Mouse (Mus musculus): ENCODE measurements around the gene Kcna7. TPM values are rescaled to one million over a fixed set of nuclear protein-coding genes. Genes with fewer than 3 reads are reported as not detected.

Kcna7 gene
- polyA plus RNA-seq, 1 experiment from 2014 or later: not detected

DNA sequence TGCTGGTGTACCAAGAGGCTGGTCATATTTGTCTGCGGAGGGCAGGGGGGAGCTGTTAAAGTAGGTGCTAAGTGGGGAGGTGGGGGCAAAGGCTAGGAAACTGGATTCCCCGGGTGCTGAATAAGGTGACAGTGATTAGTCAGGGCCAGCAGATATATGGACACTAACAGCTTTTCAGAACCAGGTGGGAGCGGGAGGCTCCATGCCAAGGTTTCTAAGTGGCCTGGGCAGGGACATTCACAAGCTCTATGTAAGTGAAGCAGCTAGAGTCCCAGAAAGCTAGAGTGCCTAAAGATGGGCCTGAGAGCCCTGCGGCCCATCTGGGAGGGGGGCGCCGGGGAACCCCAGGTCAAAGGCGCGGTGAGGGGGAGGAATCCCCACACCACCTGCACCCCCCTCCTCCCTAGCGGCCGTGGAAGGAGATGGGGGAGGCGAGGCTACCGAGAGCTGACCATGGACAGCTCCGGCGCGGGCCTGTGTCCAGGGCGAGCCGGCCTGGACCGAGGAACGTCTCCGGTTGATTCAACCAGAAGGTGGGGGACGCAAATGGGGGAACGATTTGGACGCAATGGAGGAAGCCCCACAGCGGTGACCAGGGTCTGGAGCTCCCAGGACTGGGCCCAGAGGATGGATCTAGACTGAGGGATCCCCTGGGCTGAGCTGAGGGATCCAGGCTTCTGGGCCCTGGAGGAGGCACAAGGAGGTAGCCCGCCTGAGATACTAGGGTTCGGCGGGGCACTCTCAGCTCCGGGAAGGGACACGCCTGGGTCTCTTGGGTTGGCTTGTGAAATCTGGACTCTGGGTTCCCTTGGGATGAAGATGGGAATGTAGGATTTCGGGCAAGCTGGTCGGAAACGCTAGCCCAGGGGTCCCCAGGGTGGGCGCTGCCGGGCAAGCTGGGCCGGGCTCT lies 39.5 kb upstream of the Kcna7 start:
- Histone ChIP-seq H3K9ac (replicated peaks; ENCODE audit: low read length) (peak overlapping the region; percentile 80), H3K4me2 (ENCODE audit: low read length) (peak overlapping the region; percentile 89), H3K9me3 (ENCODE audit: control insufficient read depth, low read length) (no peaks in the 10 kb centered on the region), H3K36me3 (ENCODE audit: control insufficient read depth, insufficient read depth, low read length) (no peaks in the 10 kb centered on the region), H3K27me3 (ENCODE audit: control insufficient read depth, insufficient read depth, low read length) (peaks cover 16% of the 10 kb centered on the region), H3K4me1 (ENCODE audit: control insufficient read depth, insufficient read depth, low read length) (peaks cover 52% of the 10 kb centered on the region), H3K4me3 (replicated peaks; ENCODE audit: low read depth, low read length) (peak overlapping the region; percentile 83), H3K27ac (replicated peaks; ENCODE audit: low read depth, low read length) (peak overlapping the region; percentile 81)
- ATAC-seq (ENCODE audit: low FRiP score, low TSS enrichment): no peak
- 3% methylated on average over 35 of the region's 35 CpGs for WGBS
- peak; percentile 67 for DNase-seq

DNA sequence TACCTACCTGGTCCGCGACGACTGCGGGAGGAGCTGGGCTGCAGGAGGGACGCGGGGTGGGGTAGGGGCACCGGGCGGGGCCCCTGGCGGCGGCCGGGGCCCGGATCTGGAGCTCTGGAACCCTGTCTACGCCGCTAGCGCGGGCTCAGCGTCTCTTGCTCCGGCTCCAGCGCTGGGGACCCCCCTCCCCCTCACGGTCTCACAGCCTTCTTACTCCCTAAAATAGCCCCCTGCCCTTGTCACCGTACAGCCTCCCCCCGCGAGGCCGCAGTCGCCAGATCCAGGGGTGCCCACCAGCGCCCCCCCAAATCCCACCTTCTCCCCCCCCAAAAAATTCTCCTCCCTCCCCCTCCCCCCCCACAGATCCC lies 38.8 kb upstream of the Kcna7 start, which contains the start of gene Ppfia3:
Gene Ppfia3 (minus strand): TSS at position 368 of the 368 bp plus-strand sequence.
- Histone ChIP-seq H3K9me3 (ENCODE audit: control insufficient read depth, low read length) (no peaks in the 10 kb centered on the region), H3K27me3 (ENCODE audit: control insufficient read depth, insufficient read depth, low read length) (peaks cover 16% of the 10 kb centered on the region), H3K4me2 (ENCODE audit: low read length) (peak within 1 kb of the TSS; percentile 89), H3K9ac (replicated peaks; ENCODE audit: low read length) (peak within 1 kb of the TSS; percentile 80), H3K36me3 (ENCODE audit: control insufficient read depth, insufficient read depth, low read length) (no peaks in the 10 kb centered on the region), H3K27ac (replicated peaks; ENCODE audit: low read depth, low read length) (peak within 1 kb of the TSS; percentile 81), H3K4me3 (replicated peaks; ENCODE audit: low read depth, low read length) (peak within 1 kb of the TSS; percentile 83), H3K4me1 (ENCODE audit: control insufficient read depth, insufficient read depth, low read length) (peaks cover 46% of the 10 kb centered on the region)
- ATAC-seq (ENCODE audit: low FRiP score, low TSS enrichment) (peak; percentile 54; the same call in 1 of the 2 replicates), DNase-seq (peak; percentile 84)
- WGBS: 2% methylated on average over 23 of the region's 26 CpGs

DNA sequence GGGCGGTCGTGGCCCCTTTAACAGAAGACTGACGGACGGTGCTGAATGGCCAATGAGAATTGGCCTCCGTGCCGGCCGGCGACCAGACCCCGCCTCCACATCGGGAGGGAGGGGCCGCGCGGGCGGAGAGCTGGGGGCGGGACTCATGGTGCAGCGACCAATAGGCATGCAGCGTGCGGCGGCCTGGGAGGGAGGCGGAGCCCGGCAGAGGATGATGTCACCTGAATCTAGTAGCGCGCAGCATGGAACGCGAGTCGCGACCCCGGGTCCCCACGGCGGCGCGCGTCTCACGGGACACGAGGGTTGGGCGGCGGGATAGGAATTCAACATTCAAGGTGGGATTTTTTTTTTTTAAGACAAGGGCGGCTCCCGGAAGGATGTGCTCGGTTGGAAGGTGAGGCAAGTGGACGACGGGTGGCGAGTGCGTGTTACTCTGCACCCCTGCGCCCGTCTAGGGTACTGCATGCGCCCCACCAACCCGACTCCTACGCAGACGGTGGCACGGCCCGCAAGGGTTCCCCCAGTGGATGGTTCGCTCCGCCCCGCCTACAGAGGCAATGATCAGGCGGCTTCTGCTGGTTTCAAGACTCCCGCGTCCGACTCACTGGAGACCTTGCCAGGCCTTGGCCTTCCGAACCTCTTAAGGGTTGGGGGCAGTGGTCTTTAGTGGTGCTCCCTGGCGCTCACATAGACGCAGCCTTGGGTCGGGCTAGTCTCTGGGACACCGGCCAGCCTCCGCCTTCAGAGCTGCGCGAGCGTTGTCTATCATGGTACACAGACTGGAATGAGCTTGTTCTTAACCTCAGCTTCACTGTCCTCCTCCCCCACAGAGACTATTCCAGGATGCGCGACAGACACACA lies 38.2 kb upstream of the Kcna7 start:
- Histone ChIP-seq H3K27ac (replicated peaks; ENCODE audit: low read depth, low read length) (peak overlapping the region; percentile 81), H3K4me3 (replicated peaks; ENCODE audit: low read depth, low read length) (peak overlapping the region; percentile 83), H3K4me2 (ENCODE audit: low read length) (peak overlapping the region; percentile 89), H3K9ac (replicated peaks; ENCODE audit: low read length) (peak overlapping the region; percentile 80), H3K27me3 (ENCODE audit: control insufficient read depth, insufficient read depth, low read length) (peaks cover 16% of the 10 kb centered on the region), H3K4me1 (ENCODE audit: control insufficient read depth, insufficient read depth, low read length) (peaks cover 40% of the 10 kb centered on the region), H3K36me3 (ENCODE audit: control insufficient read depth, insufficient read depth, low read length) (peaks cover 3% of the 10 kb centered on the region; the same call in 1 of the 2 replicates), H3K9me3 (ENCODE audit: control insufficient read depth, low read length) (no peaks in the 10 kb centered on the region)
- DNase-seq (peak; percentile 98), ATAC-seq (ENCODE audit: low FRiP score, low TSS enrichment) (peak; percentile 92)
- under 1% methylated on average over 70 of the region's 70 CpGs for WGBS

DNA sequence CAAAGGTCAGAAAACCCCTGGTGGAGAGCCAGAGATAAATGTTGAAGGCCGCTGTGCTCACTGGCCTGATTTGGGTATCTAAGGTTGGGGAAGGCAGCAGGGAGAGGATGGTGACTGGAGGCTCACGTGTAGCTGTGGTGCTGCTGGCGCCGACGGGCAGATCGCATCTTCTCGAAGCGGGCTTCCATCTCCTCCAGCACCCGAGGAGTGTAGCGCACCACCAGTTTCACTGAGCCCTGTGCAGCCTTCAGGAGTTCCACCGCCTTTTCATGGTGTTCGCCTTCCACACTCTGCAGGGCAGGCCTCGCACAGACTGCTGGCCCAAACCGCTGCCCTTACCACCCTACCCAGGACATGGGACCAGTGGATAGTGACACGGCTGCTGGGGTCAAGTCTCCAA lies 37.3 kb upstream of the Kcna7 start:
- 0 out of 2 replicates have a peak overlapping the region, but pooled peaks have one; percentile 81 for H3K27ac ChIP-seq (replicated peaks; ENCODE audit: low read depth, low read length)
- H3K4me1 ChIP-seq (ENCODE audit: control insufficient read depth, insufficient read depth, low read length): peaks cover 34% of the 10 kb centered on the region
- DNase-seq (peak; percentile 11), ATAC-seq (ENCODE audit: low FRiP score, low TSS enrichment) (no peak)
- H3K4me3 ChIP-seq (replicated peaks; ENCODE audit: low read depth, low read length): peak overlapping the region; percentile 83
- peak overlapping the region; percentile 89 for H3K4me2 ChIP-seq (ENCODE audit: low read length)
- peaks cover 12% of the 10 kb centered on the region for H3K36me3 ChIP-seq (ENCODE audit: control insufficient read depth, insufficient read depth, low read length)
- peaks cover 16% of the 10 kb centered on the region for H3K27me3 ChIP-seq (ENCODE audit: control insufficient read depth, insufficient read depth, low read length)
- H3K9me3 ChIP-seq (ENCODE audit: control insufficient read depth, low read length): no peaks in the 10 kb centered on the region
- whole genome bisulfite sequencing: 81% methylated on average over 15 of the region's 15 CpGs
- peak overlapping the region; percentile 64 for H3K9ac ChIP-seq (replicated peaks; ENCODE audit: low read length)

DNA sequence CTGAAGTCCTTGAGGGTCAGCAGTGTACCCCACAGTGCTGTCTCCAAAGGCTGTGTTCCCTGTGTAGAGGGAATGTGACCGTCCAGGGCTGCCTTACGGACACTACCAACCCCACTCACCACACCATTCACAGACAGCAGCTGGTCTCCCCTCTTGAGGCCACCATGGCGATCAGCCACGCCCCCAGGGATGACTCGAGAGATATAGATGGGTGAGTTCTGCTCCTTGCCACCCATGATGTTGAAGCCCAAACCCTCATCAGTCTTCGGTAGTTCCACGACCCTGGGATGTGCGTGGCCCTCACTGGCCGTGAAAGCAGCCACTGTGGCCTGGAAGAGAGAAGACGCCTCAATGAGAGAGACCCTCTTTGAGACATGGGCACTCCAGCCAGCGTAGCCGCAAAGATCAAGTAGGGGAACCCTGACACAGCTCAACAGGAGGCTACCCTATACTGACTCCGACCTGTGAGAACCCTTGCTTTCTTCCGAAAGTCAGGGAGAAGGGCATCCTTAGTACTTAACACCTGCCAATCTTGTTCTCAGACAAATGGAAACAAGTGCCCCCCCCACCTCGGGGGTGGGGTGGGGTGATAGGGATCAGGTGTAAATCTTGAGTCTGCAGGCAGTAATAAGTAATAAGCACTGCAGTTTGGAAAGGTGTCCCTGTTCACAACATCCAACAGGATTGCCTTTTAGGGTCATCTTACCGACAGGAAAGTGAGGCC lies 36.3 kb upstream of the Kcna7 start:
- DNase-seq (no peak), ATAC-seq (ENCODE audit: low FRiP score, low TSS enrichment) (no peak)
- peaks cover 16% of the 10 kb centered on the region for H3K27me3 ChIP-seq (ENCODE audit: control insufficient read depth, insufficient read depth, low read length)
- no peak overlapping the region for H3K27ac ChIP-seq (replicated peaks; ENCODE audit: low read depth, low read length)
- peaks cover 23% of the 10 kb centered on the region for H3K36me3 ChIP-seq (ENCODE audit: control insufficient read depth, insufficient read depth, low read length)
- WGBS: 75% methylated on average over 16 of the region's 16 CpGs
- peaks cover 34% of the 10 kb centered on the region for H3K4me1 ChIP-seq (ENCODE audit: control insufficient read depth, insufficient read depth, low read length)
- H3K9me3 ChIP-seq (ENCODE audit: control insufficient read depth, low read length): no peaks in the 10 kb centered on the region
- peak overlapping the region; percentile 93 for H3K4me2 ChIP-seq (ENCODE audit: low read length)
- peak overlapping the region; percentile 48; the same call in 1 of the 2 replicates for H3K4me3 ChIP-seq (replicated peaks; ENCODE audit: low read depth, low read length)
- no peak overlapping the region for H3K9ac ChIP-seq (replicated peaks; ENCODE audit: low read length)

DNA sequence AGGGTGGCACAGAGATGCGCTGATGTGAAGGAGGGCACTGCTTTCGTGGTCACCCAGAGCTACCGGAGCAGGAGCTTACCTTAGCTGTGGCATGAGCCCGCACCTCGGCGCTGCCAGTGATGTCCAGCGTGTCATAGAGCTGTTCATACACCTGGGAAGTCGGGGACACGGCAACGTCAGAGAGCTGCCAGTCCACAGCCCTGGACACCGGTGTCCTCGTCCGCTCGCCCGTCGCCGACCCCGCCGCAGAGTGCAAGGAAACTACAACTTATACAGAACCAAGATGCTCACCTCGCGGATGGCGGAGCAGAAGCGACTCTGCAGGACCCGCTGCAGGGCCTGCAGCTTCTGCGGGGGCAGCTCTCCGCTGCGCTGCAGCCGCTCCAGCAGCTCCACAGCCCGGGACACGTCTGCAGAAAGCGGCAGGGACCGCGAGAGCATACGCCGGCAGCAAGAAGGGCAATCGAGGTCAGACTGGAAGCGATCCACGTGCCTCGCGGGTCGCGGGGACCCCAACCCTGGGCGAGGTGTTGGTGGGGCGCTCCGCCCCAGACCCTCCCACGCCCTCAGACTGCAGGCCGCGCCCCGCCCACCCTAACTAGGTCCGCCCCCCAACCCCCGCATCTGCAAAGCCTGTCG lies 35.5 kb upstream of the Kcna7 start:
- H3K9ac ChIP-seq (replicated peaks; ENCODE audit: low read length): peak overlapping the region; percentile 56
- H3K27ac ChIP-seq (replicated peaks; ENCODE audit: low read depth, low read length): no peak overlapping the region
- H3K4me2 ChIP-seq (ENCODE audit: low read length): peak overlapping the region; percentile 93
- ATAC-seq (ENCODE audit: low FRiP score, low TSS enrichment): peak; percentile 1; the same call in 1 of the 2 replicates
- peak overlapping the region; percentile 48 for H3K4me3 ChIP-seq (replicated peaks; ENCODE audit: low read depth, low read length)
- H3K27me3 ChIP-seq (ENCODE audit: control insufficient read depth, insufficient read depth, low read length): peaks cover 16% of the 10 kb centered on the region
- peaks cover 27% of the 10 kb centered on the region for H3K36me3 ChIP-seq (ENCODE audit: control insufficient read depth, insufficient read depth, low read length)
- H3K4me1 ChIP-seq (ENCODE audit: control insufficient read depth, insufficient read depth, low read length): peaks cover 29% of the 10 kb centered on the region
- 9% methylated on average over 52 of the region's 52 CpGs for WGBS
- no peaks in the 10 kb centered on the region for H3K9me3 ChIP-seq (ENCODE audit: control insufficient read depth, low read length)
- DNase-seq: peak; percentile 64

DNA sequence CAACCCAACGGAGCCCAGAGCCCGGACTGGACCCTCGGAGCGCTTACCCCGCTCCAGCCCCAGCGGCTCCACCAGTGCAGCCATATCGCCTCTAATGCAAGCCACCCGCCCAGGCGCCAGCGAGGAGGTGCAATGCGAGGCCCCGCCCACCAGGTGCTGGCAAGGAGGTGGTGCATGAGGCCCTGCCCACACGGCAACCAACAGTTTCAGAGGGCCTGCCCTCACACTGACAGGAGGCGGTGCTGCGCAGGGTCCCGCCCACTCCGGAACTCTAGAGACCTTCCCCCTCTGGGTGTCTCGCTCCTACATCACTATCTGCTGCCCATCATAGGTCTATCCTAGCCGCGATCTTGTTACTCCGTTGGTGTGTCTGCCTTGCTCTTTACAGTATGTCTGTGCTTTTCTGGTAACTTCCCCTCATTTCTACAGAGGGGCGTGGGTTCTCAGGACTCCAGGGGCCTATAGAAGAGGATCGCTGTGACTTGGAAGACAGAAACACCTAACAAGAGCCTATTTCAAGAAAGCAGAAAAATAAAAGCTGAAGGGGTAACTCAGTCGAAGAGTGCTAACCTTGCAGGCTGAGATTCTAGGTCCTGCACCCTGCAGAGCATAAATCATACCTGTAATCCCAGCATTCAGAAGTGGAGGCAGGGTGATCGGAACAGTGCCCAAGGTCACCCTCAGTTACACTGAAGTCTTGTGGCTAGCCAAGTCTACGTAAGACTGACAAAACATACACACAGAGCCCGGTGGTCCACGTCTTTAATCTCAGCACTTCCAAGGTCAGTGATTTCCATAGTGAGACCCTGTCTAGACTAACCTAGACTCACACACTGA lies 34.8 kb upstream of the Kcna7 start, which contains the start of gene Lin7b:
Gene Lin7b (minus strand): TSS at position 109 of the 837 bp plus-strand sequence.
- peak; percentile 28; the same call in 1 of the 2 replicates for ATAC-seq (ENCODE audit: low FRiP score, low TSS enrichment)
- Histone ChIP-seq H3K27ac (replicated peaks; ENCODE audit: low read depth, low read length) (no peak within 1 kb of the TSS), H3K36me3 (ENCODE audit: control insufficient read depth, insufficient read depth, low read length) (peaks cover 34% of the 10 kb centered on the region), H3K9ac (replicated peaks; ENCODE audit: low read length) (peak within 1 kb of the TSS; percentile 56), H3K27me3 (ENCODE audit: control insufficient read depth, insufficient read depth, low read length) (peaks cover 16% of the 10 kb centered on the region), H3K9me3 (ENCODE audit: control insufficient read depth, low read length) (no peaks in the 10 kb centered on the region), H3K4me2 (ENCODE audit: low read length) (peak within 1 kb of the TSS; percentile 93), H3K4me3 (replicated peaks; ENCODE audit: low read depth, low read length) (peak within 1 kb of the TSS; percentile 48), H3K4me1 (ENCODE audit: control insufficient read depth, insufficient read depth, low read length) (peaks cover 22% of the 10 kb centered on the region)
- peak; percentile 83 for DNase-seq
- WGBS: 11% methylated on average over 28 of the region's 28 CpGs

Data from midbrain, embryonic 14.5 days (tissue).